Mouse (Mus musculus): ENCODE data around the gene Zfp36l2.
"Not testable (repeated sequence)": the region's sequence is repeated elsewhere in the genome, so short reads cannot be mapped to it uniquely, and the experiment has no call there.

Gene Zfp36l2

DNA sequence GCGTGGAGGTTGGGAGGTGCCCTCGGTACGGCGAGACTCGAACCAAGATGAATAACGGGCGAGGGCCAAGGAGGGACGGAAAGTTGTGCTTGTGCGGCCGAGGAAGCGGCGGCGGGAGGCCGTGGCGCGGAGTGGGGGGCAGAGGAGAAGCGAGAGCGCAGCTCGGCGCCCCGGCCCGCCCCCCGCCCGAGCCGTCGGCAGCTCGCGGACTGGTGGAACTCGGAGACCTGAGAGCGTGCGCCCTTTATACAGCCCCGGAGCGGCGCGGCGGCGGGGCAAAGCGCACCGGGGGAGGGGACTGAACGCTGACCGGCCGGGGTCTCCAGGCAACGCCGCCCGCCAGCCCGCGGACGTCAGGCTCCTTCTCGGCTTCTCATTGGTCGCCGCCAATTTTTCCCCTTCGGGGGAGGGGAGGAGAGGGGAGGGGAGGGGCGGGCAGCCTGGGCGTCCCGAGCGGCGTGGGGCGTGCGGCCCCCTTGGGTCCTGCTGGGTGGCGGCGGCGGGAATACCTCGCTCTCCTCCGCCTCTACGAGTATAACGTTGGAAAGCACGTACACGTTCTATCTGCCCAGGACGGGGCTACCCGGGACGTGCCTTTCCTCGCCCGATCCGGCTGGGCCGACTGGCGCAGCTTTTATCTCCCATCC, at the start of gene Zfp36l2:
Gene Zfp36l2, minus strand, starts transcription at position 221 of the 647 bp plus-strand sequence.
- peak; percentile 74 to 76 for DNase-seq (ENCODE audit: low spot score in 2 of 2)

DNA sequence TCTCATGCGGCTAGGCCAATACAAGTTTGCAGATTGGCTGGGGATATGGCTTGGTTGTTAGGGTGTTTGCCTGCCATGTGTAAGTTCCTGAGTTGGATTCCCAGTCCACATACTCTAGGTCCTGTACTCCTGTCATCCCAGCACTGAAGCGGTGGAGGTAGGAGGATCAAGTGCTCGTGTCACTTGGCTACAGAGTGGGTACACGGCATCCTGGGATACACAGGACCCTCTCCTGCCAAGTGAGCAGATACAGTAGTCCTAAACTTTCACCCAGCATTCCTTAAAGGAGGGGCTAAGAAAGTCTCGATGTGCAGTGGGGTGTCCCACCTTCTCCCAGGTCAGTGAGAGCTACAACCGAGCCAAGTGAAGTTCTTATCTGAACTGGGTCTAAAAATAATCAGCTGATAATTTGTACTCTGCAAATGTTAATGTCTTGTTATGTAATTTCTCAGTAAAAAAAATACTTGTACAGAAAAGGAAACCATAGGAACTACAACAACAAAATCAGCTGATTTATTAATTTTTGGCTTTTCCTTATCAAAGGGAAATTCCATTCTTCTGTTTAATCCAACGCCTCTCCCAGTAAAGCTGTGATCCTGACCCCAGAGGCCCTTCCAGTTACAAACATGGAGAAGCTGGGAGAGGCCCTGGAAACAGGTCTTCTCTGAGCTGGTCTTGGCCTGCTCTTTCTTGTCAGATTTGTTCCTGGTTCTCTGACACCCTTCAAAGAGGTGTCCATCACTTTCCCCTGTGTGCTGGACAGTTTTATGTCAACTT, 49.2 kb upstream of the Zfp36l2 start:
- DNase-seq (ENCODE audit: low spot score in 2 of 2), result no peak

DNA sequence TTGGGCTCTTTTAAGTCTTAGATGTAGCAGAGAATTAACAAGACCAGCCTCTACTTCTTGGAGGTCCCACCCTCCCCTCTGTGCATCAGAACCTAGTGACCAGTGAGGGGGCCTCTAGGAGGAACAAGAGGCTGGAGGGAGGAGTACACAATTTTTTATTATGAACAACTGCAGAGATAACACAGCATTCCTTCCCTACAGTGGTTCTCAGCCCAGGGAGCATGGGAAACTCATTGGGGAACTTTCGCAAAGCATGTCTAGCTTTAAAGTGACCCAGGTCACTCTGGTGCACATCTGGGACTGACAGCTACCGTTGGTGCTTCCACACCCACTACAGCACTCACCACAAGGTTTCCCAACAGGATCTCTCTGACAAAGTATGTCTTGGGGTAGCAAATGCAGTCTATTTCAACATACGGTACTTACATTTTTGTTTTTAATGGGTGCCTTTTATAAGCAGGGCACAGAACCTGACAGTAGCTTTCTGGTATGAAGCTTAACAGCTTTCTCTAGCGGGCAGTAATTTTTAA, 47.7 kb upstream of the Zfp36l2 start:
- no peak for DNase-seq (ENCODE audit: low spot score in 2 of 2)

DNA sequence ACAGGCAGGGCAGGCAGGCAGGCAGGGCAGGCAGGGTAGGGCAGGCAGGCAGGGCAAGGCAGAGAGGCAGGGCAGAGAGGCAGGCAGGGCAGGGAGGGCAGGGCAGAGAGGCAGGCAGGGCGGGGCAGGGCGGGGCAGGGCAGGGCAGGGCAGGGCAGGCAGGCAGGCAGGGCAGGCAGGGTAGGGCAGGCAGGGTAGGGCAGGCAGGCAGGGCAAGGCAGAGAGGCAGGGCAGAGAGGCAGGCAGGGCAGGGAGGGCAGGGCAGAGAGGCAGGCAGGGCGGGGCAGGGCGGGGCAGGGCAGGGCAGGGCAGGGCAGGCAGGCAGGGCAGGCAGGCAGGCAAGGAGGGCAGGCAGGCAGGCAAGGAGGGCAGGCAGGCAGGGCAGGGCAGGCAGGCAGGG, 47.0 kb upstream of the Zfp36l2 start:
- DNase-seq (ENCODE audit: low spot score in 2 of 2), result not testable (repeated sequence)

DNA sequence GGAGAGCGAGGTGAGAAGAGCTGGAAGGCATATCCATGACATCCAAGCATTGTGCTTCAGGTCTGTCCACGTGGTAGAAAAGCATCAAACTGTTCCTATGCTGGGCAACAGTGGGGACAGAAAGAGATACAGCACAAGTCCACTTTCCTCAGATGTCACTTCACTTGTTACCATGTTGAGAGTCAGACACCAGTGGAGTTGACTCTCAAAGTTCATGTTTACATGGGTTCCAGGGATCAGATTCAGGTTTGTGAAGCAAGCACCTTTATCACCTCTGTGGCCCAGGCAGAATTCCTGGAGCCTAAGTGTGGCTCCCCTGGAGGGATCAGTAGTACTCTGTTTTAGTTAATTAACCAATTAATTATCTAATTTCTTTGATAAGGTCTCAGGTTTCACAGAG, 46.0 kb upstream of the Zfp36l2 start:
- DNase-seq (ENCODE audit: low spot score in 2 of 2), result no peak

DNA sequence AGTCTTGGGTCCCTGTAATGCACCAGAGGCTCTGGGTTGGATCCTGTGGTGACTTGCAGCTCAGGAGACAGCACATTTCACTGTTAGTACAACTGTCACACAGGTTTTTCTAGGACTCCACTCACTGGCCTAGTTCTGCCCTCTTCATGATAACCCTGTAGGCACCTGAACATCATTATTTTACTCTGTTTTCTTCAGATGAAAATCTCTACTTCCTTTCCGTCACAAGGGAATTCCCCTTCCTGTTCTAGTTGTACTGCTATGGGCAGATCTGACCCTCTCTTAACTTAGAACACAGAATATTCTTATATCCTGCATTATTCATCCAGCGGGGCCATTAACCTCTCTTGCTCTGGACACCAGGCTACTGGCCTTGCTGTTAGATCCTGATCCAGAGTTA, 43.6 kb upstream of the Zfp36l2 start:
- DNase-seq (ENCODE audit: low spot score in 2 of 2), result no peak

DNA sequence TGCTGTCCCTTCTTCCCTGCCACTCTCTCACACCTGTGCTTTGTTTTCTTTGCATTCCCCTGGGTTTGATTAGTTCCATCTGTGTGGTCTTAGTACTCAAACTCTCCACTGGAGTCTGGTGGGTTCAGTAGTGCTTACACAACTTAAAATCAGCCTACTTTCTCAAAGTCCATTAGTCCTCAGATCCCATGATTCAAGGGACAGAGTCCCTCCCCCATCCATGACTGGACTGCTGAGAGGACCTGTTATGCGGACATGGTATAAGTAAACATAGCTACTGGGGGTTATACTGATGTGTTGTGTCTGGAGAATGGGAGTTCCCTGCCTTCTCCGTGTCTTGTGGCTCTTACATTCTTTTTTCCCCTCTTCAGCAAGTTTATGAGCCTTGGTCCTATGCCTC, 40.5 kb upstream of the Zfp36l2 start:
- no peak for DNase-seq (ENCODE audit: low spot score in 2 of 2)

DNA sequence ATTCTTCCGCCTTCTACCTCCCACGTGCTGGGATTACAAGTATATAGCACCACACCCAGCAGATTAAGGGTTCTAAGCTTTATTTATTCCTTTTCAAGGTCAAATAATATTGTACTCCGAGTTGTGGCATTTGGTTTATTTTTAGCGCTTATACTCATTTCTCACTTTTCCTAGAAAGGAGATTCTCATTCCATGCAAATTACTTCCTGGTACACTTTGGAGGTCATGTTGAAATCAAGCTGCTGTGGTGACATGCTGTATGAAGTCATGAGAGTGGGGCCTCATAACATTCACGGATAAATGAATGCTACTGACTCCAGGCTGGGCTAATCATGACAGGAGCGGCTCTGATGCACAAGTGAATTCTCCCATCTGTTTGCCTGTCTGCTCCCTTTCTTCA, 38.9 kb upstream of the Zfp36l2 start:
- no peak for DNase-seq (ENCODE audit: low spot score in 2 of 2)

DNA sequence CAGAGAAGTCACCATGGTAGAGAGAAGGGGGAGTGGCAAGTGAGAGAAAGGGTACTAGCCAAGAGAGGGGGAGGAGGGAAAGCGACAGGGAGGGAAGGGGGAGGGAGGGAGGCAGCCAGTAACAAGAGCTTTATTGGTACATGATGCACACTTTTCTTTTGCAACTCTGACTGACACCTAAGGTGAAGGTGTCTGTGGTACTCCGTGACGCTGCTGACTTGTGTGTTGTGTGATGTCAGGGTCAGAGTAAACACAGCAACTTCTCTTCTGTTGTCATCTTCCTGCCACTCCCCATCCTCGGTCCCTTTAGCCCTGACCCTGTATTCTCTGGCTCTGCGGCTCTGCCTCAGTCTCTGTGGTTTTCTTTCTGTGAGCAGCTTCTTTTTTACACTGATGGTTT, 38.5 kb upstream of the Zfp36l2 start:
- no peak for DNase-seq (ENCODE audit: low spot score in 2 of 2)

DNA sequence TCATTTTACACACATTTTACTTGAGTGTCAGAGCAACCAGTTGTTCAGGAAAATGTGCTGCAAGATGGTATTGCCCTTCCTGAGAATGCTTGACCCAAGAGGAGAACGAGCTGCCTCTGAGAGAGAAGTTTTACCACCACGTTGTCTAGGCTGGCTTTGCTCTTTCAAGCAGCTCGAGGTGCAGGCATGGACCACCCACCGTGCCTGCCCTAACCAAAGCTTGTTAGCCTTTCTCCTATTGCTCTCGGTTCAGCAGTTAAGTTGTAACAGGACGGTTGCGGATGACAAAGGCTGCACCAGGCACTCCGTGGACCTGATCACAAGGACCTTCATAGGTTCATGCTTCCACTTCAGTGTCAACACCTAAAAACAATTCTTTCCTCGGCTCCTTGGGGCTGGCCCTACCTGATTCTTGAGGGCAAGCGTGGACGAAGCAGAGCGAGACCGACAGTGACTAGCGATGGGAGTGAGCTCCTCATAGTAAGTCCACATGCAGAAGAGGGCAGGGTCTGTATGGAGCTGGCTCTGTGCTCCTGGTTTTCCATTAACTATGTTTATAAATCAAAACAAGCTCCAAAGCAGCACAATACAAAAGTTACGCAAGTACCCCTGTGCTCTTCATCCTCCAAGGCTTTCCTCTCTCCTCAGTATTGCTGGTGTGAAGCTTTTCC, 36.6 kb upstream of the Zfp36l2 start:
- DNase-seq (ENCODE audit: low spot score in 2 of 2), result no peak

DNA sequence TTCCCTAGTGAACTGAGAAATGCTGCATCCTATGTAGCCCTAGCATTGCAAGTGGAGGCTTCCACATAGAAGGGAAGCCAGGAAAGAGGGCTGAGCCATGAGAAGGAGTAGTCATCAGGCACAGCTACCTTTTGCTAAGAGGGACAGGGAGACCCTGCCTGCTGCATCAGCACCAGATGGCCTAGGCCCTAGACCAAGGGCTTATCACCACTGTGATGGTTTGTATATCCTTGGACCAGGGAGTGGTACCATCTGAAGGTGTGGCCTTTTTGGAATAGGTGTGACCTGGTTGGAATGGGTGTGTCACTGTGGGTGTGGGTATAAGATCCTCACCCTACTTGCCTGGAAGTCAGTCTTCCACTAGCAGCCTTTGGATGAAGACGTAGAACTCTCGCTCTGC, 31.1 kb upstream of the Zfp36l2 start:
- DNase-seq (ENCODE audit: low spot score in 2 of 2), result not testable (repeated sequence)

DNA sequence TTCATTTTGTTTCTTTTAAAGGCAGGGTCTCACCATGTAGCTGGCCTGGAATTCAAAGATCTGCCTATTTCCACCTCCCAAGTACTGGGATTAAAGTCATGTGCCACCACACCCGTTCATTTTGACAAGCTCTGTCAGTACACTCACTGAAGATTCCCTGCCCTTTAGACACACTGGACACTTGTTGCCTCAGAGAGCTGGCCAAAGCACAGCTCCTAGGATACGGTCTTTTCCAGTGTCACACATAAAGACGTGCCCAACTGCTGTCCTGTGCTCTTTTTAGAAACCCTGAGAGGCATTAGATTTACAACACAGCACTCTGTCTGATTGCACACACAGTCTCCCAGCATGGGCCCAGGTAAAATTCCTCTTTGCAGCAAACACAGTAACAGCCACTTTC, 29.9 kb upstream of the Zfp36l2 start:
- DNase-seq (ENCODE audit: low spot score in 2 of 2), result no peak

DNA sequence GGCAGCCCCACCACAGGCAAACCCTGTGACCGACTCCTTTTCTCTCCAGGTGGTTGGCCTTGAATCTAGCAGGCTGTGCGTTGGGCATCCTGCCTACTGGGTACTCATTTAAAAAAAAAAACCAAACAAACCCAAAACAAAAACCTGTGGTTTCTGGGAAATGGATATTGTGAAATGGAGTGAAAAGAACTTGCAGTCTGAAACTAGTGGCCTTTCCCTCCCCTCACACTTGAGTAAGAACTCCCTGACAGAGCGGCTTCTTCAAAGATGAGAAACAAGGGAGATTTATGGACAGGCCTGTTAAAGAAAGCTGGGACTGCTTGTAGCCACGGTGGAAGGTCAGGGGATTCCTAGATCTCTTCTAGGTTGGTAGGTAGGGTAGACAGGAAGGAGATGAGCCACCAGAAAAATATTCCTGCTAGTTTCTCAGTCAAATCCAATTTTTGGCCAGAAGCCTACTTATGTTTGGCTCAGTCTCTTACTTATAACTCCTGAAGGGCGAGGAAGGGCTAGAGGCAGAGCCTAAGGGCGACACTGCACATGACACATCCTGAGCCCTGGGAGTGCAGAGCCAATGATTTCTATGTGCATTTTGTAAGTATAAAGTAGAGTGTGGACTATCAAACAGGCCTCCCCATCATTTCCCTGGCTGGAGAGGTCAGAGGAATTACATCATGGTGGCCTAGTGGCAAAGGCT, 27.7 kb upstream of the Zfp36l2 start:
- DNase-seq (ENCODE audit: low spot score in 2 of 2), result no peak

DNA sequence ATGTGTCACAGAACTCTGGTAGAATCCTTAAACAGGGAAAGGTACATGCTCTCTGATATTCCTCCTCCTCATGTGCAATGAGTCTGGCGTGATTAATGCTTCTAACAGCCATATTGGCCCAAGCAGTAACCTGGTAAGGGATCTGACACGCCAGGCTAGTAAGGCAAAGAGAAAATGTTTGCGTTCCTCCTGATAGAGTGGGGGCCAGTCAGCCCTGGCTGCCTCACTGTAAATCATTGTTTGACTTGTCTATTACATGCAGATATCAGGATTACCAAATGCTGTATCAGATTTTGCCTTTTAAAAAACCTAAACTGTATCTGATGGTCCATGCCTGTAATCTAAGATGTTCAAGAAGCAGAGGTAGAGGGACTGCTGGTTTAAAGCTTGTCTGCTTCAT, 25.7 kb upstream of the Zfp36l2 start:
- no peak for DNase-seq (ENCODE audit: low spot score in 2 of 2)

DNA sequence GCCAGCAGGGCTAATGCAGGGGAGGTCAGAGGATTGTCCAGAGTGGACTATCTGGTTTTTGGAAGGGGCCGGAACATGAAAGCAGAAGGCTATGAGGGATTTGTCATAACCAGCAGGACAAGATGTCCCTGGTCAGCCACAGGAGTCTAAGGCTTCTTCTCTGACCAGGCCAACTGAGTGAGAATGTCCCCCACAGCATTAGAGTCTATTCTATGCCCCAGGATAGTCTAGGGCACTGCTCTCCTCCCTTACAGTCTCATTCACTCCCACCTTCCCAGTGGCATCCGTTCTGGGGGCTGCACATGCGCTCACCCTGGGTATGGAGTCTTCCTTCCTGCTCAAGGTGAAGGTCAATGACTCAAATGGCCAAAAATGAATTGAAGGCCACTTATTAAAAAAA, 19.9 kb upstream of the Zfp36l2 start:
- no peak for DNase-seq (ENCODE audit: low spot score in 2 of 2)

DNA sequence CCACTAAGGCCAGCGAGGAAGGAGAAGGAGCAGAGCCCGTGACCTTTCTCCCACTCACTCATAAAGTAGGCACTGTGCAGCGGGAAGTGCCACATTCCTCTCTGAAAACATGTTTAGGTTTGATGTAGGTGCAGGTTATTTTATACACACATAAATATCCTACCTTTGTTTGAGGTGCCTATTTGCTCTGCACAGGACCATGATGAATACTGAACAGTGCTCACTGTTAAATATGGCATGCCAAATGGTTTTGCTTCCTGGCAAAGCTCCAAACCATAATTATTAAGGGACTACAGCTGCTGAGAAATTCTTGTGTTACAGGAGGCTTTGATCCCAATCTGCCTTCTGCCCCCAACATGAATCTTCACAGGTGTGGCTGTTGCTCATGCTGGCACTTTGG, 18.5 kb upstream of the Zfp36l2 start:
- no peak for DNase-seq (ENCODE audit: low spot score in 2 of 2)

DNA sequence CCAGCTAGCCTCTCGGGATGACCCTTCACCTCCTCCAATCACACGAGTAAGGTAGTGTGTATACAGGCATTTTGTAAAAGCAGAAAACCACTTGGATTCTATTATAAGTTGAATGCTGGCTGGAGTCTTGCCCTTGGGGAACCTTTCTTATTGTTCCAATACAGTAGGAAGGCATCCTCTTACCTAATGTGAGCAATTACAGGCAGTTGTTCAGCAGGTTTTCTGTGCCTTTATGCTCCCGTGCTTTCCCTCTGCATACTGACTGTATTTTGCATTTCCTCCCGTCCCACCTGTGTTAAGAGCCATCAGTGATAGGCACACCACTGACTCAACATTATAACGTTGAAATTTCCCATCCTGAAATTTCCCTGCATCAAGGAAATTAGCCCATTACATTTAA, 17.2 kb upstream of the Zfp36l2 start:
- DNase-seq (ENCODE audit: low spot score in 2 of 2), result no peak

DNA sequence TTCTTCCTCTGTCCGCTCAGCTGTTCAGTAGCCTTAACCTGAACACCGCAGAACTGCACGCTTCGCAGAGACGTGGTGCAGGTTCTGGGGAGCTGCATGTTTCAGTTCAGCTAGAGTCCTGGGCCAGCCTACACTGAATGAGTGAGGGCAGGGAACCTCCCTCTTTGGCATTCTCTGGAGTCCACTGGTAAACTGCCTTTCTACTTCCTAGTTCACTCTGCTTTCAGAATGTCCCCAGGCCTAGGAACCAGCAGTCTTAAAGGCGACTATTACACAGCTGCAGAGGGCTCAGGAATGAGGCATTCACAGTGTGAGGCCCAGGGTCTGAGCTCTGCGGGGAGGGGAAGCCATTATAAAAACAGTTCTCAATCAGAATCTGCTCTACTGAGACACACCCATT, 15.6 kb upstream of the Zfp36l2 start:
- no peak for DNase-seq (ENCODE audit: low spot score in 2 of 2)

DNA sequence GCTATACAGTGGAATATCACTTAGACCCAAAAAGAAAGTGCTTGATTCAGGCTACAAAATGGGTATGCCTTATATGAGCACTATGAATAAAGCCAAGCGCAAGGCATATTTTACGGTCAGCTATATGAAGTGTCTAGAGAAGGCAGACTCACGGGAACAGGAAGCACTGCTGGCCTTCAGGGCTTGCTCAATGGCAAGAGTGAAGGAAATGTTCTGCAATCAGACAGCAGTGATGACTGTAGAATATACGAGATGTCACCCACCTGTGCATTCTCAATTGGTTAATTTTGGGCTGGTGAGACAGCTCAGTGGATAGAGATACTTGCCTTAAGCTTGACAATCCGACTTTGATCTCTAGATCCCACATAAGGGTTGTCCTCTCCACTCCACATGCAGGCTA, 13.4 kb upstream of the Zfp36l2 start:
- DNase-seq (ENCODE audit: low spot score in 2 of 2), result no peak

DNA sequence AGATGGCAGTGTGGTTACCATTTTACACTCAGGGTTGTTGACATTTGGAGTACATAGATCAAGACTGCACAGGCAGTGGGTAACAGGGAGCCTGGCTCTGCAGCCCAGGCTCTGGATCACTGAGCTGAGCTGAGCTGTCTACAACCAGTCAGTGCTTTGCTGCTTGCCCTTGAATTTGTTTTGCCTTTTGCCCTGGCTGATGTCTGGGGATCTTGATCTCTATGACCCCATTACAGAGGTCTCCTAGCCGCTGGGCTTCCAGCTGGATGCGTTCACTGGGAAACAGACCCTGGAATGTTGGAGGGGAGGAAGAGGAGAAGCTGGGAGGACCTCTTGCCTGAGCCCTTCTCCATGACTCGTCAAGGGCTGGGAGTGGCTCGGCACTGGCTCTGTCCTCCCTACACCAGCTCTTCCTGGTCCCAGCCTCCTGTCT, 10.2 kb upstream of the Zfp36l2 start:
- no peak for DNase-seq (ENCODE audit: low spot score in 2 of 2)

DNA sequence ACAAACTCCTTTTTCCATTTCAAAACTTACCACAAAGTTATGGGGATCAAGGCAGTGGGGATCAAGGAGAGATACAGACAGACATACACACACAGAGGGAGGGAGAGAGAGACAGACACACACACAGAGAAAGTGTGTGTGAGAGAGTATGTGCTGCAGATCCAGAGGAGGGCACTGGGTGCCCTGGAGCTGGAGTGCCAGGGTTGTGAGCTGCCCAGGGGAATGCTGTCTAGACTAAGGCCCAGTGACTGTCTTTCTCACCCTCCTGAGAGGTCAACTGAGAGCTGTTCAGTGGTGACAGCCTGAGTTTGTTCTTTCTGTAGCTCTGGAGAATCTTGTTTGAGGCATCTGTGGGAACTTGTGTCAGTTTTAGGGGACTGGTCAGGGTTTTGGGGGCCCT, 8.6 kb upstream of the Zfp36l2 start:
- DNase-seq (ENCODE audit: low spot score in 2 of 2), result no peak

DNA sequence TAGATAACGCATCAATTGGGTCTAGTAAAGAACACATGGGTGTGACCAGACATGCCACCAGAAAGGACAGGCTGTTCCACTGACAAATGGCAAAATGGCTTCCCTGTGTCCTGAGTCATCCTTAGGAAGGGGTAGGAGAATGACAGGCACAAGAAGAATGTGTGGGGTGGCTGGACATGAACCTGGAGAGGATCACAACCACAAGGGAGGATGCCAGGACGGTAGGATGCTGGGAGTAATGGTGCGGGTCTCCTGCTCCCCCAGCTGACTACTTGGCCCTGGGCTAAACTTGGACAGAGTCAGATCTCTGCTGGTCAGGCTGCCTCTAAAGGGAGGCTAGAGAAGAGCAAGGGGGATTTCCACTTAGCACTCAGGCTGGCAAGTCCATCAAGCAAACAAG, 8.1 kb upstream of the Zfp36l2 start:
- DNase-seq (ENCODE audit: low spot score in 2 of 2), result no peak
